Mouse (Mus musculus) thymus, postnatal 0 days (tissue): ENCODE results near the gene Tspoap1. TPM values are rescaled to one million over a fixed set of nuclear protein-coding genes. Genes with fewer than 3 reads are reported as not detected.

Experiments used
- DNase-seq: peaks from one replicate; pipeline ENCODE4 v3.0.0-alpha.2; 2015; ENCODE audit warnings: low spot score
- polyA plus RNA-seq: library from polyadenylated mRNA; unstranded; fragments of >200 nt; fragmentation: Nextera tagmentation; extraction: Ambion mirVana; gene quantifications from 2 replicates; pipeline ENCODE4 v1.2.1, GENCODE M21; 2015

Tspoap1 gene
- polyA plus RNA-seq = 2.6 and 4.0 TPM in 2 replicates

DNA sequence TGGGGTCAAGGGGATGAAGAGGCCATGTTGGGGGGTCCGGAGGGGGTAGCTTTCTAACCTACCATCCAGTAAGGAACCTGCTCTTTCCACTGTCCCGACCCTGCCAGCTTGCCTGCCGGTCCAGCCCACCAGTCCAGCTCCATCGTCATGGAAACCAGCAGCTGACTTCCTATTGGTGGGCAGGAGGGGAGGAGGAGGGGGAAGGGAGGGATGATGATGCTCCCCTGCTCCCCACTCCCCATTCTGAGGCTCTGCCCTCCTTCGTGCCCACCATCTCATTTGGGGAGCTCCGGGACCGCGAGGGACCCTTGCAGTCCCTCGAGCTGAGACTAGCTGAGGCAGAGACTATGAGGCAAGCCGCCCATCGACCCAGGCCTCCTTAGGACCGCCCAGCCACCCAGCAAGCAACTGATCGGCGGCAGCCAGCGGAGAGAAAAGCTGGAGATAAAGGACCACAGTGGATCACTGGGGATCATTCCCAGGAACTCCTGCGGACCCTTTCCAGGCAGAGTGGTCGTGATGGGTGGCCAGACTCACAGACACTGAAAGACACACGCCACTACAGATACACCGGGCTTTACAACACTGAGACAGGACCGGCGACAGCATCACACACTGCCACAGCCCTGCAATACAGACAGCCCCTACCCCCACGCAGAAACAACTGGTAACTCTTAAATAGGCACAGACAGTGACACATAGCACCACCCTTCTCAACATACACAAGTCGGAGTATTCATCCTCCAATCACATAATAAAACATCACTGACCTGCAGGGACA lies at the start of gene Tspoap1:
Tspoap1 (plus strand) TSS at position 241 of the 781 bp plus-strand sequence.
- peak; percentile 66 for DNase-seq

DNA sequence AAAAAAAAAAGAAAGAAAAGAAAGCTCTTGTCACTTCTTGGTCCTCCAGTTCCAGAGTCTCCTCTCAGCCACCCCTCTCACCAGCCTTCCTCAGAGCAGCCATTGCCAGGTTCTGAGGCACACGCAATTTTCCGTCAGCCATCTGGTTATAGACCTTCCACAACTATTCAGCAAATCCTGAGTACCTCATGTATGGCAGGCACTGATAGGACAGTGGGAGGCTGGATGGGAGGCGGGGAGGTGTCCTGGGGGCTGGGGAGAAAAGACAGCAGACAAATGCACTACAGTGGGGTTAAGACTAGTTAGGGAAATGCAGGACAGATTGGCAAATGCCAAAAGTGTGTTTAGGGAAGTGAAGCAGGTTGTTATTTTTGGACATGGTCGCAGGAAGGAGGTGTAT lies 48.2 kb upstream of the Tspoap1 start:
- no peak for DNase-seq

GRCm38 (mm10) chr11:87715999-87716398 lies 44.3 kb upstream of the Tspoap1 start:
- no peak for DNase-seq

DNA sequence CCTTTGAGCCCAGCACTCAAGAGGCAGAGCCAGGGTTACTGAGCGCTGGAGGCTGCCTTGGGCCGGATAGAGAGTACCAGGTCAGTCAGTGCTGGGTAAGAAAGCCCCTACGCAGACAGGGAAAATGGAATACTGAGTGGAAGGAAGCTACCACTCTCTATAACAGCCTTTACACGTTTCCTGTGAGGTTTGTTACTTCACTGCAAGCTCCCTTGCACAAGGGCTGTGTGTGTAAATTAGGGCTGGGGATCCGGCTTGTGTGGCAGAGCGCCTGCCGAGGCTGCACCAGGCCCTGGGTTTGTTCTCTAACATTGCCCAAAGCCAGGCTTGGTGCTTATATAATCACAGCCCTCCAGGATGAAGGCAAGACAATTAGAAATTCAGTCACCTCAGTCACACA lies 40.8 kb upstream of the Tspoap1 start:
- DNase-seq = peak; percentile 43

DNA sequence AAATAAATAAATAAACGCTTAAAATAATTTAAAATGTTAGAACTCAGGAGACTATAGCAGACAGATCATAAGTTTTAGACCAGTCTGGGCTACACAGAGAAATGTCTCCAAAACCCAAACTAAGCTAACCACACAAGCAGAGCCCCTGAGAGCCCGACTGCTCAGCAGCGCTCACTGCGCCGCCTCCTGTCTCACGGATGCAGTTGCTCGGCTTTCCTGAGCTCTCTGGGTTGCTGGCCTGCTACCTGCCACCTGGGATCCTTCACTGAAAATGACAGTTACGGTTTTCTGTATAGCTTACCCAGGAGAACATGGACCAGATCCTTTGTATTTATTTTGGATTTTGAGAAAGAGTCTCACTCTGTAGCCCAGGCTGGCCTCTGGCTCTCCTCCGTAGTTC lies 40.0 kb upstream of the Tspoap1 start:
- peak; percentile 88 for DNase-seq

- DNase-seq = peak; percentile 89
These were observed 39.5 kb upstream of the Tspoap1 start for GRCm38 (mm10) chr11:87720839-87721238.

GRCm38 (mm10) chr11:87722168-87722567 lies 38.2 kb upstream of the Tspoap1 start:
- no peak for DNase-seq

- DNase-seq = no peak
These were observed 37.5 kb upstream of the Tspoap1 start for GRCm38 (mm10) chr11:87722891-87723290.

- DNase-seq = no peak
These were observed 34.8 kb upstream of the Tspoap1 start for GRCm38 (mm10) chr11:87725515-87725914.

DNA sequence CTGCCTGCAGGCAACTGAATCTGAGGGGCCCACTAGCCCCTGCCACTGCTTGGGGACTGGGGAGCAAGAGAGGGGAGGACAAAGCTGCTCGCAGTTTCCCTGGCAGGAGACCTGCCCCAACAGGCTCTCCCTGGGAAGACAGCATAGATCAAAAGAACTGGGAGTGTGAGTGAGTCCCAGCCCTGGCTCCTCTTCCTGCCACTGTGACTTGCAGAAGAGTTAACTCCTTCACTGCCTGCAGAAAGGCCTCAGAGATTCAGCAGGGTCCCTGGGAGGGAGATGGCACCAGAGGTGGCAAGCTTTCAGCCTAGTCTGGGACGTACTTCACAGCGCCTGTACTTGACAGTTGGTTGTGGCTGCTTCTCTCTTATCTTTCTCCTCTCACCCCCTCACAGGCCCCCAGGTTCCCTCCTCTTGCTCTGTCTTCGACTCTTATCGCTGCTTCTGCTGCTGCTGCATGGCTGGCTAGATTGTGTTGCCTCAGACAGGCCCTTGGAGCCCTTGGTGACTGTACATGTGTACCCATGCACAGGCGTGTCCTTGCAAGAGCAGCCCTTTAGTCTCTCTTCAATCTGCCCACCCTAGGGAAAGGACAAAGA lies 34.3 kb upstream of the Tspoap1 start:
- peak; percentile 86 for DNase-seq

GRCm38 (mm10) chr11:87727021-87727420 lies 33.3 kb upstream of the Tspoap1 start:
- DNase-seq = peak; percentile 75

DNA sequence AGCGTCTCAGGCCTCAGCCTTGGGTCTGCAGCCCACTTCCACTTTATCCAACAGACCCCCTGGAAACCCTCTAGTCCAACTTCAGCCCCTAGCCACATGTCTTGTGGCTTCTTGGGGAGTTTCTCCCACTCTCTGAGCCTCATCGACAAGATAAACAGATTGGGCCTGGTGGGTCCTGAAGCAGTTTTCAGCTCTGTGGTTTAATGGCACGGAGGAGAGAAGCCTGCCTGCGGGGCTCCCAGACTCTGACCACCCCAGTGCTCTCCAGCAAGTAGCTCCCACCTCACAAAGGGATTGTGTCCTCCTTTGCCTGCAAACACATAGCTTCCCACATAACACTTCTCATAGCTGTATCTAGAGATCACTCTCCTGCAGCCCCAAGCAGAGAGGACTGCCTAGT lies 32.9 kb upstream of the Tspoap1 start:
- DNase-seq = no peak

GRCm38 (mm10) chr11:87728850-87729592 lies 31.3 kb upstream of the Tspoap1 start:
- DNase-seq = no peak

GRCm38 (mm10) chr11:87729593-87730185 lies 30.7 kb upstream of the Tspoap1 start:
- DNase-seq = no peak

GRCm38 (mm10) chr11:87730652-87731310 lies 29.6 kb upstream of the Tspoap1 start:
- no peak for DNase-seq

GRCm38 (mm10) chr11:87734346-87734745 lies 26.0 kb upstream of the Tspoap1 start:
- peak; percentile 89 for DNase-seq

DNA sequence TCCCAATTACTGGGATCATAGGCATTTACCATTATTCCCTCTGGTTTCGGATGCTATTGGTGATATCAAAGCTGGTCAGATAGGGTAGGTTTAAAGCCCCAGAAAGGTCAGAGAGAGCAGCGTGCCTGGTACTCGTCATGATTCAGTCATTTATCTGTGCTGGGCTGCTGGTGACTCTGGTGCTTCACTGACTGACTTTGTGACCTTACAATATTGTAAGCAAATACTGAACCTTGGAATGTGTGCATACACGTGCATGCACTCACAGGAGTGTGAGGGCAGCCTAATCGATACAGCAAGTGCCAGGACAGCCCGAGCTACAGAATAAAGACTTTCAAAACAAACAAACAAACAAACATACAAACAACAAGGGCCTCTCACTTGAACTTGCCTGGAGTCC lies 24.6 kb upstream of the Tspoap1 start:
- no peak for DNase-seq

- peak; percentile 65 for DNase-seq
These were observed 23.6 kb upstream of the Tspoap1 start for GRCm38 (mm10) chr11:87736647-87737134.

- peak; percentile 99 for DNase-seq
These were observed 23.1 kb upstream of the Tspoap1 start, which contains the start of gene Supt4a for GRCm38 (mm10) chr11:87737175-87737740. Gene Supt4a (plus strand): TSS chr11:87737552.

DNA sequence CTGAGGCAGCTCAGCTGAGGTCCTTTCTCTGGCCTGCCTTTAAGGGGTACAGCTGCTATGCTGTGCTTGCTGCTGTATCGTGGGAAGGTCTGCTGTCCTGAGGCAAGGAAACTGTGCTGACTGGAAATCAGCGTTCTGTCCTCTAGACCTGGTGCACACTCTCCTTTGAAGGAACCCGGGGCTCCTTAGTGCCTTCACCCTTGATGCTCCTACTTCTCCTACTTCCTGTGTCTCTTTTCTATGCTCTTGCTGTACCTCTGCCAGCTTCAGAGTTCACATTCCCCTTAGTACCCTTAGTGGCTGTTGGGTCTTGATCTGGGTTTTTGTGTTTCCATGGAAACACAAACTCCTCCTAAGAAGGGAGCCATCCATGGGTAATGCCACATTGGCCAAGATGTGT lies 16.6 kb upstream of the Tspoap1 start:
- peak; percentile 23 for DNase-seq

DNA sequence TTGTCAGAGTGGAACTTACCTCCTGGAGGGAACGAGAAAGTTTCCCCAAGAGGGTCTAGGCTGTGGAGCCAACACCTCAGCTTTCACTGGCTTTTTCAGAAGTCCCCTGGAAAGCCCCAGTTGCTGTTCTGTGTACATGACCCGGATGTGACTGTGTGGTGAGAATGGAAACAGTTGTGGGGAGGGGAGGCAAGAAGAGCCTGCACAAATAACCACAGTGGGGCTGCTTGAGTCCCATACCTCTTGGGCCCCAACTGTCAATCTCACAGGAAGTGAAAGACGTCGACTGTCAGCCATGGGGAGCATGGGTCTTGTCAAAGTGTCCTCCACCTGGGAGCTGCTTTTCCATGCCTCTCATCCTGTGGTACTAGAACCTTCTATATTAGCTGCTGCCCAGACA lies 15.4 kb upstream of the Tspoap1 start:
- peak; percentile 92 for DNase-seq
